Mouse (Mus musculus): Measurements from ENCODE around the gene Gse1. TPM values are rescaled to one million over a fixed set of nuclear protein-coding genes. Genes with fewer than 3 reads are reported as not detected.

Gene Gse1
- polyA plus RNA-seq, 1 experiment from 2014 or later = 10.6 TPM

DNA sequence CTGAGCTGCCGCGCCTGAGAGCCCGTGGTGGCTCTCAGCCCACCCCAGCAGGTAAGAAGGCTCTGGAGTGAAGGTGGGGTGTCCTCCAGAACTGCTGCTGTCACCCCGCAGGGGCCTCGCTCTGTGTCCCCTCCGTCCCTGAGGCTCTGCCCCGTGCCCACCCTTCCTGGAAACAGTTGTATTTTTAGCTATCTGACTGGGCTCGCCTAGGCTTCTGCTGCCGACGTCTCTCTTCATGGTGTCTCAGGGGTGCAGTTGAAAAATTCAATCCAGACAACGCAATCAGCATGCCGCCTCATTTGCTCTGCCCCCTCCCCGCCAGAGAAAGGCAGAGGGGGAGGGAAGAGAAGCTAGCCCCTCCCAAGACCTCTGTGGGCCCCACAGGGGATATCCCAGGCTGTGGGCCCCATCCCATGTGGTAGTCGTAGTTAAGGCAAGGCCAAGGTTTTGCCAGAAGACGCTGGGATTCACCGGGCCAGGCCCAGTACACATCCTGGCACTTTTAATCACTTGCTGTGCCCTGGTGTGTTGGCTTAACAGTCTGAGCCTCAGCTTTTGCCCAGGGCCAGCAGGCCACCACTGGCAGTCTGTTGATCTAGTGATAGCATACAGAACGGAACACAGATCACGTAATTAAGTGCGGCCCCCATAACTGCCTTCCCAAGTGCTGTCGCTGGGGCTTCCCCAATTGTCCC lies 328.1 kb downstream of the Gse1 start:
- Histone ChIP-seq H3K4me3 (no peak overlapping the region), H3K27me3 (no peaks in the 10 kb centered on the region), H3K36me3 (0 out of 2 replicates have a peak, but pooled peaks cover 5% of the 10 kb centered on the region), H3K4me1 (peaks cover 84% of the 10 kb centered on the region), H3K4me2 (replicated peaks) (peak overlapping the region; percentile 24), H3K9ac (0 out of 2 replicates have a peak overlapping the region, but pooled peaks have one; percentile 34), H3K27ac (peak overlapping the region; percentile 80), H3K9me3 (no peaks in the 10 kb centered on the region)
- WGBS = 35% methylated on average over 20 of the region's 20 CpGs
- ATAC-seq (ENCODE audit: insufficient number of reproducible peaks, insufficient read depth, low FRiP score, low TSS enrichment) = no peak

DNA sequence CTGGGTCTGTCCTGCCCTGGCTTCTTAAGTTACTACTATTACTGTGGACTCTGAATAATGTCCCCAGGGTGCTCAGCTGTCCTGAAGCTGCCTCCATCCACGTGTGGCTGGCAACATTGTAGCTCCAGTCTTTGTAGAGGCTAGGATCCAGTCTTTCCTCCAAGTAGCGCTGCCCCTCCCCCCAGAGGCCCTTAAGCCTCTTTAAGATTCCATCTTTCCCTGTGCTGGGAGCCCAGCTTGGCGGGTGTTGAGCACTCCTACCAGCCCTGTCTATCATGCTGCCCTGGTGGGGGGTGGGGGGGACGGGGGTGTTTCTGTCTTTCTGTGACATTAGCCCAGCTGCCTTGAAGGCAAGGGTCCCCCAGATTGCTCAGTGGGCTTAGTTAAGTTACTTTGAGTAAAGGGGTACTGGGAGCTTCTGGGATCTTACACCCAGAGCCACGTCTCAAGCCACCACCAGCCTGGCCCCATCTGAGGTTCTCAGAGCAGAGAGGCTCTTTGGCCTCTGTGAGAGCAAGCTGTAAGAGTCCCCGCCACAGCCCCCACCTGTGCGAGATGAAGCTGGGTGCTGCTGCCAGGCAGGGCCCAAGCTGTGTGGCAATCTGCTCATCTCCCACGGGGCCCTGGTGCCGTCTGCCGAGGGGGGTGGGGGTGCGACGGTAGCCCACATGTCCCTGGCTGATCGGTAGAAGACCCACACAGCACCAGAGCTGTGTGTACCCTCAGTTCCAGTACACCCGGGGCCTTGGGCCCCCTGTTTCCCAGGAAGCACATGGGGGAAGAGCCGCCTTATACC lies 329.1 kb downstream of the Gse1 start:
- 0 out of 2 replicates have a peak, but pooled peaks cover 5% of the 10 kb centered on the region for H3K36me3 ChIP-seq
- H3K9me3 ChIP-seq = no peaks in the 10 kb centered on the region
- H3K27me3 ChIP-seq = no peaks in the 10 kb centered on the region
- H3K9ac ChIP-seq = no peak overlapping the region
- H3K4me1 ChIP-seq = peaks cover 84% of the 10 kb centered on the region
- WGBS = 50% methylated on average over 15 of the region's 15 CpGs
- no peak overlapping the region for H3K4me3 ChIP-seq
- peak overlapping the region; percentile 24; the same call in 1 of the 2 replicates for H3K4me2 ChIP-seq (replicated peaks)
- peak overlapping the region; percentile 80; the same call in 1 of the 2 replicates for H3K27ac ChIP-seq
- ATAC-seq (ENCODE audit: insufficient number of reproducible peaks, insufficient read depth, low FRiP score, low TSS enrichment) = no peak

DNA sequence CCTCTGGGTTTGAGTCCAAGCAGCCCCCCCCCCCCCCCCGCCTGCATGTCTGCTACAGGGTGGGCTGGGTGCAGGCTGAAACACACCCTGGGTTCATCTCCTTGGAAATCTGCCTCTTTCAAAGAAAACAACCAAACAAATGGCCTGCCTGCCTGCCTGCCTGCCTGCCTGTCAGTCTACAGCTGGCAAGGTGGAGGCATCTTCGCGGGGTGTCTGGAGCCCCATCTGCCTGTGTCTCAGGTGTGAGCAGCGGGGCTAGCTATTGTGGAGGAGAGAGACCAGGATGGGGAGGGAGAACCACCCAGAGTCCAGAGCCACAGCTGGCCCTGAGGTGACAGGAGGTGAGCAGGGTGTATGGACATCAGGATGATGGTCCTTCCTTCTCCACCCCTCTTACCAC lies 329.9 kb downstream of the Gse1 start:
- Histone ChIP-seq H3K36me3 (0 out of 2 replicates have a peak, but pooled peaks cover 5% of the 10 kb centered on the region), H3K27me3 (no peaks in the 10 kb centered on the region), H3K9ac (no peak overlapping the region), H3K4me1 (peaks cover 92% of the 10 kb centered on the region), H3K4me3 (no peak overlapping the region), H3K9me3 (no peaks in the 10 kb centered on the region), H3K27ac (no peak overlapping the region), H3K4me2 (replicated peaks) (no peak overlapping the region)
- 69% methylated on average over 4 of the region's 4 CpGs for WGBS
- no peak for ATAC-seq (ENCODE audit: insufficient number of reproducible peaks, insufficient read depth, low FRiP score, low TSS enrichment)

DNA sequence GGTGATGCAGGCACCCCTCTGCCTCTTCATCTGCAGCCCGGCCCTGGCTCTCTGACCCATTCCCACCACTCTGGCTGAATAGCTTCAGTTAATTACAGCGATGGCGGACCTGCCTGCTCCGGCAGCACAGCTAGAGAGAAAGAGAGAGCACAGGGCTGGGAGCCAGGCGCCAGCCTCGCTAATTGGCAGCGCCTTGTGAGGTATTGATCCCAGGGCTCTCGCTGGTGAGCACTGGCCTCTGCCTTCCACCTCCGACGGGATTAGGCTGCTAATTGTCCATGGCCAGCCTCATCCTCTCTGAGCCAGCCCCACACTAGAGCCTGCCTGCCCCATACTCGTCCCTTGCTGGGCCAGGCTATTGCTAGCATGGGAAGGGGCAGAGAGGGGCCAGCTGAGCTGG lies 331.4 kb downstream of the Gse1 start:
- Histone ChIP-seq H3K4me3 (no peak overlapping the region), H3K27ac (0 out of 2 replicates have a peak overlapping the region, but pooled peaks have one; percentile 48), H3K9me3 (no peaks in the 10 kb centered on the region), H3K4me2 (replicated peaks) (no peak overlapping the region), H3K9ac (no peak overlapping the region), H3K27me3 (no peaks in the 10 kb centered on the region), H3K36me3 (no peaks in the 10 kb centered on the region), H3K4me1 (peaks cover 98% of the 10 kb centered on the region)
- 0 out of 2 replicates have a peak, but pooled peaks have one; percentile 16 for ATAC-seq (ENCODE audit: insufficient number of reproducible peaks, insufficient read depth, low FRiP score, low TSS enrichment)
- WGBS = 22% methylated on average over 11 of the region's 11 CpGs

DNA sequence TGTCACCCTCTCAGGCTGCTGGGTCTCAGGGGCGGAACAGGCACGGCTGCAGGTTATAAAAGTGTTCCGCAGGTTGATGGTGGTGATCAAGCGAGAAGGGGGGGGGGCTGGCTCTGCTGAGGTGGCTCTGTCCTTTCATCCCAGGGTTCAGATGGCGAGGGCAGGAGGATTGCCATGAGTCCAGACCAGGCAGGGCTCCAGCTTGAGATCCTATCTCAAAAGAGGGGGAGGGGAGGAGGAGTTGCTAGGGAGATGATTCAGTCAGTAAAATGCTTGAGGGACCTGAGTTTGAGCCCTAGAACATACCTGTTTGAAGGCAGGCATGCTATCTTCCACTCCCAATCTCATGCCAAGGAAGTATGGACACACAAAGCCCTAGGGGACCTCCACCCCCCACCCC lies 332.3 kb downstream of the Gse1 start:
- no peak overlapping the region for H3K9ac ChIP-seq
- no peaks in the 10 kb centered on the region for H3K27me3 ChIP-seq
- H3K4me2 ChIP-seq (replicated peaks) = no peak overlapping the region
- no peaks in the 10 kb centered on the region for H3K36me3 ChIP-seq
- no peaks in the 10 kb centered on the region for H3K9me3 ChIP-seq
- no peak overlapping the region for H3K27ac ChIP-seq
- H3K4me3 ChIP-seq = no peak overlapping the region
- peaks cover 97% of the 10 kb centered on the region for H3K4me1 ChIP-seq
- no peak for ATAC-seq (ENCODE audit: insufficient number of reproducible peaks, insufficient read depth, low FRiP score, low TSS enrichment)
- WGBS = 79% methylated on average over 5 of the region's 5 CpGs

DNA sequence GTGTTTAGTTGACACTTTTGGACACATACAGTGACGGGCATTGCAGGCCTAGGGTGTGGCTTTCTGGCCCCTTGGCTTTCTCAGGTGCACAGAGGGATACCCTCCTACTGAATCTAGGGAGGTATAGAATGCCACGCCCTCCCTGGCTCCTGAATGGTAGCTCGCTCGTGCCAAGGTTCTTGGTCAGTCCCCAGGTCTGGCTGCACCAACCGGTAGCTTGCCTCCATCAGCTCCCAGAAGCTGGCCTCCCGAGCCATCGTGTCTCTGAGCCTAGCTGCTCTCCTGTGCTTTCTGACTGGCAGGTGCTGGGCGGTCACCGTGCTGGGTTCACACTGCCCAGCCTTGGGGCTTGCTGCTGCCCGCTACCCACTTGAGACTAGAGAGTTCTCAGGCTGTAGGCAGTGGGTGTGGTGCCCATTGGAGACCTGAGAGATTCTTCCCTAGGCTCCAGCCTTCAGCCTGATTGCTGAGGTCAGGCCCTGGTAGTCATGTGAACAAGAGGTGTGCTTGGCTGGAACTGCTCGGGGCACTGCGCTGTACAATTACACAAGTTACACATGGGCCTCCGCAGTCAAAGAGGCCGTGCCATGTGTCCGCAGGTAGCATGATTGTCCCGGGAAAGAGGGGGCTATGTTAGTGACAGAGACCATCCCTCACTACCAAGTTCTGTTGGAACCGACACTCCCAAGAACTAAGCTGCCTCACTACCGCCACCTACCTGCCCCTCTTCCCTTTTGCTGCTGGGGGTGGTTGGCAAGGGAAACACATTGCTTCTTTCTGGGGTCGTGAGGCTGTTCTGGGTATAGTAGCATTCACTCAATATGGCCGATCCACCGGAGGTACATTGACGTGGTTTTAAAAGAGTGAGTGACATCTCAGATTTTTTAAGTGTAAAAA lies 333.5 kb downstream of the Gse1 start:
- no peak overlapping the region for H3K27ac ChIP-seq
- H3K36me3 ChIP-seq = peaks cover 6% of the 10 kb centered on the region
- peaks cover 95% of the 10 kb centered on the region for H3K4me1 ChIP-seq
- 78% methylated on average over 22 of the region's 22 CpGs for WGBS
- ATAC-seq (ENCODE audit: insufficient number of reproducible peaks, insufficient read depth, low FRiP score, low TSS enrichment) = no peak
- H3K9ac ChIP-seq = no peak overlapping the region
- no peaks in the 10 kb centered on the region for H3K9me3 ChIP-seq
- no peak overlapping the region for H3K4me3 ChIP-seq
- no peak overlapping the region for H3K4me2 ChIP-seq (replicated peaks)
- H3K27me3 ChIP-seq = no peaks in the 10 kb centered on the region

DNA sequence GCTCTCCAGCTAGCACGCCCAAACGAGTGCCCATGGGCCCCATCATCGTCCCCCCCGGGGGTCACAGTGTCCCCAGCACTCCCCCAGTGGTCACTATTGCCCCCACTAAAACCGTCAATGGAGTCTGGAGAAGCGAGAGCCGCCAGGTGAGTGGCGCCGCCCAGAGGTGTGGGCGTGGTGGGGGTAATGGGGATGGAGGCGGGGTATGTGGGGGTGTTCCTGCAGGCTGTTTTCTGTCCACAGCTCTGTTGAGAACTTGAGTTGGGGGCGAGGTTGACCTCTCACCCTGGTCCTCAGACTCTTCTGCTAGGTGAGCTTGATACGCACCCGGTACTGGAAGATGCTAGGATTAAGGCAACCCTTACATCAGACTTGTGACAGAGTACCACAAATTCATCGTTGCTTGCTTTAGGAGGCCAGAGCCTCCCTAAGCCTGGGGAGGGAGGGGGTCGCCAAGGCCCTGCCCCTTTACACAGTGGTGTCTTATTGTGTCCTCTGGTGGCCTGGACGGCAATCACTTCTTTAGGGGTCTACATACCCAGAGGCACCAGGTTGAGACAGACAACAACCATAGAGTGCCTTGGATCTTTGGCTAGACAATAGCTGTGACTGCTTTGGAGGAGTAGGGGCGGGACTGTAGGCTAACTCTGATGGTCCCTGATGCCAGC lies 334.6 kb downstream of the Gse1 start:
- H3K4me2 ChIP-seq (replicated peaks) = 0 out of 2 replicates have a peak overlapping the region, but pooled peaks have one; percentile 16
- no peak overlapping the region for H3K4me3 ChIP-seq
- H3K27me3 ChIP-seq = no peaks in the 10 kb centered on the region
- WGBS = 65% methylated on average over 18 of the region's 18 CpGs
- no peak overlapping the region for H3K9ac ChIP-seq
- ATAC-seq (ENCODE audit: insufficient number of reproducible peaks, insufficient read depth, low FRiP score, low TSS enrichment) = no peak
- H3K4me1 ChIP-seq = peaks cover 86% of the 10 kb centered on the region
- H3K9me3 ChIP-seq = no peaks in the 10 kb centered on the region
- H3K27ac ChIP-seq = peak overlapping the region; percentile 87
- H3K36me3 ChIP-seq = peaks cover 16% of the 10 kb centered on the region

DNA sequence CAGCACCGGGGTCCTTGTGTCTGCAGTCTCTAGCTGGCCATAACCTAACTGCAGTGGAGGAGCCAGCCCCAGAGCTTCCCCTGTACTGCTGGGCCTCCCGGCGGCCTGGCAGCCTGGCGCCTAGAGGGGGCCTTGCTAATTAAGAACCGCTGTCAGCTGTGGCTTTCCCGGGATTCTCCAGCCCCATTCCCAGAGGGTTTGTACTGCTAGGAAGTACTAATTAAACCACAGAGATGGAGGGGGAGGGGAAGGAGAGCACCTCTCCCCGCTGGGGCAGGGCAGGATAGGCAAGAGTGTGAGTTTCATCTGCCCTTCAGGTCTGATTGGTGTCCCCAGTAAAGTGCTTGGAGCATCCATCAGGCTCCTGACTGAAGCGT lies 335.1 kb downstream of the Gse1 start:
- Histone ChIP-seq H3K9ac (peak overlapping the region; percentile 16; the same call in 1 of the 2 replicates), H3K4me1 (peaks cover 81% of the 10 kb centered on the region), H3K4me2 (replicated peaks) (peak overlapping the region; percentile 16), H3K9me3 (no peaks in the 10 kb centered on the region), H3K27me3 (no peaks in the 10 kb centered on the region), H3K36me3 (peaks cover 21% of the 10 kb centered on the region), H3K4me3 (no peak overlapping the region), H3K27ac (peak overlapping the region; percentile 87)
- no peak for ATAC-seq (ENCODE audit: insufficient number of reproducible peaks, insufficient read depth, low FRiP score, low TSS enrichment)
- WGBS = 2% methylated on average over 8 of the region's 8 CpGs

DNA sequence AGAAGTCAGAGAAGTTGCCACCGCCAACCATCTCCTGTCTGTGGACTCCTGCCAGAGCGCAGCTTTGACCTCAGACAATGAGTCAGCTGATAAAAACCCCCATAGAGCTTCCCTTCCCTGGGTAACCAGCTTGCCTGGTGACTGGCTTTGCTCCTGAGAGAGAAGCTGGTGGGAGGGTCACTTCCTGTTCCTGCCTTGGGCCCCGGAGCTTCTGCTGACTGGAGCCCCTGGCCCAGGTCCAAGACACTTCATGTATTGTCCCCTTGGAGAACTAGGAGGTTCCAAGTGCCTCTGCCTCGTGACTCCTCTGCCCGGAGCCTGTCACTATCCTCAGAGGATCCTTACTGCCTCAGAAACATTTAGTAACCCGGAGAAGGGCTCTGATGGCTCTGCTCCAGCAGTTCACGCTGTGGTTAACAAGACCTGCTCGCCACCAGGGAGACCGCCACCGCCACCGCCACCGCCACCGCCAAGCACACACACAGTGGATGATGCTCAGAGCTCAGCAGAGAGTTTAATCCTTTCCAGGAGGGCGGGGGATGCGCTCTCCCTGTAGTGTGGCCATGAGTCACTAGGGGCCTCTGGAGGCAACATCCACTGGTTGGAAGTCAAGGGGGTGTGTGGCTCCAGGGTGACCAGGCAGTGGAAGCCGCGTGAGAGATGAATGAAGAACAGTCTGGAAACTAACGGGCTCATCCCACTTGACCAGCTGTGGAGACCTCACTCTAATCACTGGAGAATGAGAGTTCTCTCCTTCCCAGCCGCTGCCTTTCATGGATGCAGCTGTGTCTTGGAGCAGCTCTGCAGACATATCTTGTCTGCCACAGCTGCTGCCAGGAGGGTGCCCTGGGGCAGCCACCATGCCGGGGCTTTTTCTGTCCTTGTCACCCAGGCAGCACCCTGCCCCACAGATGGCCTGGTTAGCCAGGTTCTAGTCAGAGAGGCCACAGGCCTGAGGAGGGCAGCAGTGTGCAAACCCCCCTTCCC lies 335.9 kb downstream of the Gse1 start:
- Histone ChIP-seq H3K9me3 (no peaks in the 10 kb centered on the region), H3K9ac (no peak overlapping the region), H3K4me2 (replicated peaks) (peak overlapping the region; percentile 16), H3K4me3 (no peak overlapping the region), H3K36me3 (peaks cover 29% of the 10 kb centered on the region), H3K27ac (peak overlapping the region; percentile 87), H3K4me1 (peaks cover 73% of the 10 kb centered on the region), H3K27me3 (no peaks in the 10 kb centered on the region)
- ATAC-seq (ENCODE audit: insufficient number of reproducible peaks, insufficient read depth, low FRiP score, low TSS enrichment) = 0 out of 2 replicates have a peak, but pooled peaks have one; percentile 4
- 21% methylated on average over 20 of the region's 20 CpGs for WGBS

DNA sequence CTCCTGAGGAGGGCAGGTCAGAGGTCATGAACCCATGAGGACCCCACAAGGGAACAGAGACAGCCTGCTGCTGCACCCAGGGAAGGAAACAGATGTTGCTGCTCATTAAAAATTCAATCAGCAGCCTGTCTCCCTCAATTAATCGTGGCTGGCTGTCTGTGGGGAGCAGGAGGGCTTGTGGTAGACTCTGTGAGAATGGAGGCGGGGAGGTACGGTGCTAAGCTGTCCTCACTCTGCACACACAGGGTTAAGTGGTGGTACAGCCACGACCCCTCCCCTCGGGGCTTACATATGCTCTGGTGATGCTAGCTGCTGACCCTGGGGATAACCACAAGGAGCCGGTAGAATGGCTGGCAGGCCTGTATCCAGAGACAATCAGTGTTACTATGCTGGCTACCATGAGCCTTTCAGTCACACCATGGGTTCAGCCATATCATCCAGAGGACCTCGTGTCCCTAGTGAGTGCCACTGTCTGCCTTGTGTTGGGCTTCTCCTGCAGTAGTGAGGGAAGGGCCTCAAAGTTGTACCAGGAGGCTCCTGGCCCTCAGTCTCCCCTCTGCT lies 337.0 kb downstream of the Gse1 start:
- peak overlapping the region; percentile 9; the same call in 1 of the 2 replicates for H3K4me2 ChIP-seq (replicated peaks)
- no peaks in the 10 kb centered on the region for H3K9me3 ChIP-seq
- H3K27me3 ChIP-seq = no peaks in the 10 kb centered on the region
- no peak overlapping the region for H3K4me3 ChIP-seq
- peaks cover 62% of the 10 kb centered on the region for H3K4me1 ChIP-seq
- H3K36me3 ChIP-seq = peaks cover 40% of the 10 kb centered on the region
- H3K9ac ChIP-seq = no peak overlapping the region
- 0 out of 2 replicates have a peak, but pooled peaks have one; percentile 42 for ATAC-seq (ENCODE audit: insufficient number of reproducible peaks, insufficient read depth, low FRiP score, low TSS enrichment)
- H3K27ac ChIP-seq = peak overlapping the region; percentile 63
- 11% methylated on average over 7 of the region's 7 CpGs for WGBS
